Mouse (Mus musculus): ENCODE results near the gene C1qb.

The C1qb gene

DNA sequence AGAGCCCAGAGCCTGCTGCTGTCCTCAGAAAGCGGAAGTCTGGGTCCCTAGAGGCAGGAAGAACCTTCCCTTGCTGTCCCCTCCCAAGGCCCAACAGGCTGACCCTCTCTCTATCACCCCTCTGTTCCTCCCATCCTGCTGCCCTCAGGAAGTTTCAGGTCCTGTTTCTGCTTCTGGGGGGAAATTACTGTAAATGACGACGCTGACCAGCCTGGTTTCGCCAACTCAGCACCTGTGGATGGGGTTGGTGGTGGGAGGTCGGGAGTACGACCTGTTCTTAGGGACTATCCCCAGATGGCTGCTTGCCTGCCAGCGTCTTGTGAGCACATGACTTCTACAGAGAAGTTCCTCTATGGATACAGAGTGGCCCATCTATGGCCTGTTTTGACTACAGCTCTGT is at the start of gene C1qb:
TSS of gene C1qb (minus strand) at position 87 of the 400 bp plus-strand sequence.
- no peak for DNase-seq

DNA sequence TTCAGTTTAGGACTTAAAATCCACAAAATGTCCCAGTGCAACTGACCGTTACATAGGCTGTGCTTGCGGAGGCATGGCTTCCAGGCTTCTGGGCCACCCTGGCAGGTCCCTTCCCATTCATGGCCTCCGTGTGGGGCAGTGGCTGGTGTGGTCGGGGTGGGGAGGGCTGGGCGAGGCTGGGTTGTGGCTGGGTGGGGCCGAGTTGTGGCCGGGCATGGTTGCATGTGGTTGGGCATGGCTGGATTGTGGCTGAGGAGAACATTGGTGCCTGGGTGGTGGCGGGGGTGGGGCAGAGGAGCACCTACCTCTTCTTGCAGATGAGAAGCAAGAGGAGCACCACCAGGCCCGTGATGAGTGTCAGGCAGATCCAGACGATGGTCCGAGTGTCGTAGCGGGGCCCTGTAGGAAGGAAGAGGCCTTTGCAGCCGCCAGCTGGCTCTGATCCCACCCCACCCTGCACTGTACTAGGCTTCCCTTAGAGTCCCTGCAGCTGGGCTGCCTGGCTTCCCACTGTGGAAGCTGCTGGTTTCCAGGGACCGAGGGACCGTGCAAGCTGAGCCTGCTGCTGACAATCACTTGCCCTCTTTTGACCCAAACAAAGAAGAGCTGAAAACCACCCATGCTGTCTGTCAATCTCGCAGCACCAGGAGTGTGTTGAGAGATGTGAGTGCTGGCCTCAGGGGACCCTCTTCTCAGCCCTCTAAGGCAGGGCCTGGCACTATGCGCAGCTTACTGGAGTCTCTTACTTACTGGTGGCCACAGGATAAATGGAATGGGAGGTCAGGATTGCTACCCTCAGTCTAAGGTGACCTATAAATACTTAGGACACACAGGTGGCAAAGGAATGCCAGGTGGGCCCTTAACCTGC is 49.0 kb upstream of the C1qb start:
- DNase-seq, result no peak

DNA sequence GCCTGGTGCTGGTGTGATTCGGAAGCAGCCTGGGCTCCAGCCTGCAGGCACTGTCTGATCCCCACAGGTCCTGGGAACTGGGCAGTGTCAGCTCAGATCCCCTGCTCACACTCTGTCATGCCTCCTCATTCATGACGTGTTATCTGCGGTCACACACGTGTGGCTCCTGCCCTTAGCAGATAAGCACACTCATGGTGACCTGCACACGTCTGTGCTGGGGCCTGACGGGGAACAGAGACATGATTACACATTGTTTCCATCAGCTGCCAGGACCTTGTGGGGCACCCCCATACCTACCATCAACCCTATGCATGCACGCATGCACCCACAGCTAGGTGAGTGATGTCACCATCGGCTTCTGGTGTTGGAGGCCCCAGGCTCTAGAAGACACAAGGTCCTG is 44.5 kb upstream of the C1qb start:
- no peak for DNase-seq

DNA sequence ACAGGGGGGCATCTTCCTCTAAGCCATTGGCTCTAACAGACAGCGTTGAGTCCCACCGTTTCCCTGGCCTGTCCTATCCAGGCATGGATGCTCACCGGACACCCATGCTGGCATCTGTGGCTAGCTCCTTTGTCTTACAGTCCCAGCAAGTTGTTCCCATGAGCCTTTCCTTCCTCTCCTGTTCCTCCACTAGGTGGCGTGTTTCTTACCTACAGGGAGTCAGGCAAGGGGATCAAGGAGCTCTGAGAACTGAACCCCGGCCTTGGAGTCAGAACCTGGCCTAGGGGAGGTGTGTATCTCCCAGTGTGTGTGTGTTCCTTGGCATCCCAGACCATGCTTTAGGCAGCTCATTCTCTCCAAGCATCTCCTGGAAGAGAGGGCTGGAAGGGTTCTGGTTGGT is 42.9 kb upstream of the C1qb start:
- DNase-seq, result no peak

DNA sequence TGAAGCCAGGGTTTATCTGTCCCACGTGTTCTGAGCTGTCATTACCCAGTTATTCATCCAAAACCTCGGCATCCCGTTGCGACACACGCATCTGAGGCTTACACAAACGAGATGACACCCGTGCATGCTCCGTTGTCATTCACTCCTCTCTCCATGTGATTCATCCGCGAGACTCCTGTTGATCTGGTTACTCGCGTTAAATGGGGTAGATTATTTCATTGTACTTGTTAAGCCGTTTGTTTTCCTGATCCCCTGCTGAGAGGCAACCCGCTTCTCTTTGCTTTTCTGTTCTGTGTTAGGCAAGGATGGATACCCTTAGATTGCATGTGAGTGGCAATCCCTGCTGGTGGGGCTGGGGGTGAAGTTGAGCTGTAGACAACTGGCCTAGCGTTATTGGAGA is 39.8 kb upstream of the C1qb start:
- no peak for DNase-seq

DNA sequence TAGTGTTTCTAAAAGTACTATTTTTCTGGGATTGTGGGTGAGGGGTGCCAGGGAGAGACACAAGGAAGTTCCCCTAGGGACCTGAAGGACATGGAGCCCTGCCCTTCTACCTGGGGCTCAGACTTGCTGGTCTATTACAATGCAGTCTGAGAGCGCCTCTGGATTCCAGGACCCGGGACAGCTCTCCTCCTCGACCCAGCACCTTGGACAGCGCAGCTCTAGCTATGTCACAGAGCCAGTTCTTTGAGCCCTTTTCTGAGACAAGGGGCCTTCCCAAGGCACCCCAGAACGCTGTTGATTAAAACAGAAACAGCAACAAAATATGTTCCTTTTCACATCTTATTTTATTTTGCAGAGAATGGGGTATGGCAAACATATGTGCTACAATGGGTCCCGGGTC is 38.5 kb upstream of the C1qb start:
- no peak for DNase-seq

DNA sequence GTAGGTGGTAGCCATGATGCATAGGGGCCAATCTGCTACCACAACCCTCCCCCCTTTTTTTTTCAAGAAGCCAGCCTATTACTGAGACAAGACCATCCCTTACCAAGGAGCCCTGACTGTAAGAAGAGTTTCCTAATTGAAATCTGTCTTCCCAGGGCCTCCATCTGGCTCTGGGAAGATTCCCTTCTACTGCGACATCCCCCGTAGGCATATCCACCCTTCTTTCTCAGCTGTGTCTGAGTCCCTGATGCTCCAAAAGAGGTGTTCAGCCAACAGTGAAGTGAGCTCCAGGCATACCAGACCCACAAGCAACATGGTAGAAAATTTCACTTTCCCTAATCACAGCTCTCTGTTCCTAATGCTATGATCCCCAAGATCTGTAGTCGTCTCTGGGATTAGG is 33.5 kb upstream of the C1qb start:
- no peak for DNase-seq

DNA sequence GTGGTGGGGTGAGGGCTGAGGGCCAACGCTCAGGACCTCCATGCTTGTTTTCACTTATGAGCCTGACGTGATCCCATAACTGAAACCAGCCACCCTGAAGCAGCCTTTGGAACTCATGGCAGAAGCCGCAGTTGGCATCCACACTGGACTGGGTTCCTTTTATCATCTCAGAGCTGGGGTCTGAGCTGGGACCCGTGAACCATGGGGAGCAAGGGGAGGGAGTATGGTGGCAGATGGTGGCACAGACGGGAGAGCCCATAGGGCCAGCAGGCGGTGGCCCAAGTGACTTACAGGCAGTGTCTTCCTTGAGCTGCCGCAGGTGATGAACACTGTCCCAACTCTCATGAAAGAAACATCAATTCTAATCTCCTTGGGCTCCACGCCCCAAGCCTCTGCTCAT is 32.8 kb upstream of the C1qb start:
- DNase-seq, result no peak

DNA sequence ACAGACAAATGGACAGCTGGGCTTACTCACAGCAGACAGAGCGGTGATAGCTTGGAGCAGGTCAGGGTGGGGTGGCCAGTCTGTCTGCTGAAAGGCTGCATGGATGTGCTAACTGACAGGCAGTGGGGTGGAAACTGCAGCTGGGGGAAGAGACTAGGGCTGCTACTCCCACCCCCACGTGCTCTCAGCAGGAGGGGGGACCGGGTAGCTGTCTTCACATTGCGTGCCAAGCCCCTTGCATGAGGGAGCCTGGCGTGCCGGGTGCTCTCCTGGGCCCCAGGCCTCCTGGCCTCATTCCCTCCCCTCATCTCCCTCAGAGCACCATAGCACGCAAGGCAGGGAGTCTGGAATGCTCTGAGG is 31.2 kb upstream of the C1qb start:
- DNase-seq, result no peak

DNA sequence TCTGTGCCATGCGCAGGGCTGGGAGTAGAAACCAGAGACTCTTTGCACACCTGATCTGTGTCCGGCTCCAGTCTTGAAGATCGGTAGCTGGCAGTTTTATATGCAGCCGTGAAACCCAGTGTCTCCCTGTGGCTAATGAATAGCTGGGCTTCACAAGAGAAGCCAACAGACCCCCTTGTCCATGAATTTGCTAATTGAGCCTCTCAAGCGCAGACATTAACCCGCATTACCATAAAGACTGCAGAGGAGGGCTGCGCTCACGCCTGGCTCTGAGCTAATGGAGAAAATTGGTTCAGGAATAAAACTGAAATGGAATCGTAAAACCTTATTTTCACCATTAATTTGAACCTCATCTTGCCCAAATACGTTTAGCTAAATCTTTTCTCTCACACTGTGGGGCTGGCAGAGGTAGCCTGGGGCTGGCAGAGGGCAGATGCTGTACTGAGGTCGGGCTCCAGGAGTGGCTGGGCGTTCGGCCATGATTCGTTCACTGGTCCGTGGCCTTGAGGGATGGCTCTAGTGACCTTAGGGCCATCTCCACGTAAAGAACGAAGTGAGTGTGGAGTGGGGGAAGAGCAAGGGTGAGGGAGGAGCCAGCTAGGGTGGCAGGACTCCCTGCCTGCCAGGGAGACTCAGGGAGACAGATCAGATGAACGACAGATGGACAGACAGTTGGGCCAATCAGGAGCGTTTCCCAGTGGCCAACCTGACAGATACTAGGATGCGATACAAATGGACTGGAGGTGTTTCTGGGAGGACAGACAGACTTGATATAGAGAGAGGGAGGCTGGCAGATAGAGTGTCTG is 30.6 kb upstream of the C1qb start:
- no peak for DNase-seq

DNA sequence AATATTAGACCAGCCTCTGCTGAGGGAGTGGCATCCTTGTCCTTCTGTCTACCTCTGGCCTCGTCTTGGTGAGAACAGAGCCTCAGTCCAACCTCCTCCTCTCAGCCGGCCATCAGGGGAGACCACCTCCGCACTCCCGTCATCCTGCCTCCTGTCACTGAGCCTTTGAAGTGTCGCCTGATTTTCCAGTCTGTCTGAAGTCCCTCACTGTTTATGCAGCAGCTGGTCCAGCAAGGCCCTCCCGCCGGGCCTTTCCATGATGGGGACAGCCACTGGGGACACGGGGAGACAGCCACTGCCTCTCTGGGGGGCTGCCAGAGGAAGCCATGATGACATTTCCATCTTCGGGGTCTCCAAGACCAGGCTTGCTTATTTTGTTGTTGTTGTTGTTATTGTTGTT is 26.9 kb upstream of the C1qb start:
- DNase-seq, result no peak

DNA sequence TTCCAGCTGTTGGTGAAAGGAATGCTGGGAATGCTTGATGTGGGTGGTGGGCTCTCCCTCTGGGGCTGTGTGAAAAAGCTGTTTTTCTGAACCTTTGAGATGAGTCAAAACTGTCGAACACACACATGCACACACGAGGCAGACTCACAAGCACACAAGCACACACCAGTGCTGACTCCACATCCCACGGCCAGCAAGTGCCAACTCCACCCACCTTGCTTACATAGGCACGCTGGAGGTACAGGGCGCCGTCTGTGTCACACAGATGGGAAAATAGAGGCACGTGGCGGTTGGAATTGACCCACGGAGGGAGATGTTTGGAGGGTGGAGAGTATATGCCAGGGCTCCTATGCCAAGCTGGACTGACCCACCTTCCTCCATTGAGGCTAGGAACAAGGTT is 25.8 kb upstream of the C1qb start:
- no peak for DNase-seq

DNA sequence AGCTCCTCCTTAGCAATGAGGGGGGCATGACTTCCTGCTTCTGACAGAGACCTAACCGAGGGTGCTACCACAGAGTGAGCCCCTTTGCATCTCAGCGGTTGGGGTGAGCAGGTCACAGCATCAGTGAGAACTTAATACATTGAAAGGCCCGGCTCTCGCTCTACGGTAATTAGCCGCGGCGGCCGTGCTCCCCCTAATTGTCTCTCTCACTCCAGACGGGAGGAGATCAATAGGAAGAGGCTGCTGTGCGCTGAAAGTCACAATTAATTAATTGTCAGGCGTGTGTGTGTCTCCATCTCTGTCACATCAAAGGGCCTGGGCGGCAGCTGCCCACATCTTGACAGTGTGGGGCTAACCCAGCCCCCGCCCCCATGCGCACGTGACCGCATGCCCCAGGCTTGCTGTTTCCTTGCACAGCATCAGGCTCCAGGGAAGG is 25.2 kb upstream of the C1qb start:
- no peak for DNase-seq

DNA sequence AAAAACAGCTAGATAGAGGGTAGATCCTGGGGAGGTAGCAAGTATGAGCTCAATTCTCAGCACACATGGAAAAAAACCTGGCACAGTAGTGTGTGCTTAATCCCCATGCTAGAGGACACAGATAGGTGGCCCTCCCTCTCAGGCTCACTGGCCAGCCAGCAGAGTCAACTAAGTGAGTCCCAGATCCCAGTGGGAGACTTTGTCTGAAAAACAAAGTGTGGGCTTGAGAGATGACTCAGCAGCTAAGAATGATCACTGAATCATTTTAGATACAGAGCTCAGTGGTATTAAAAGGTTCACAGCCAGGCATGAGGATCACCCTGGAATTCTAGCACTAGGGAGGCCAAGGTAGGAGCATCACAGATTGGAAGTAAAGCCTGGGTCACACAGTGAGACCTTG is 21.8 kb upstream of the C1qb start:
- DNase-seq, result no peak

DNA sequence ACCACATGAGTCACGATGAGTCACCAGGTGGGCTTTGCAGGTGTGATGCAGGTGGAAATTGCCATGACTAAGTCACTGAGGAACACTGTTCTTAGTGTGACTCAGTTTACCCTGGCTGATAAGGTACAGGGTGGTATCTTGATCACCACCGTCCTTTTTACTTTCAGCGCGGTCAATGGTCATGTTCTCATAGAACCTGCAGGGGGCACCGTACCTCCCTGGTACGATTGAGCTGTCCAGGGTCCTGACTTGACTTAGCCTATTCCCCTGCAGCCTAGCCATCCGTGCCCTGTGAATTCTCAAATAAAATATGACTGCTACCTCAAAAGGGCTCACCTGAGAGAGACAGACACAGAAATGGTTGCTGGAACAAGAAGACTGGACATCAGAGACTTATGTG is 21.0 kb upstream of the C1qb start:
- DNase-seq, result no peak

DNA sequence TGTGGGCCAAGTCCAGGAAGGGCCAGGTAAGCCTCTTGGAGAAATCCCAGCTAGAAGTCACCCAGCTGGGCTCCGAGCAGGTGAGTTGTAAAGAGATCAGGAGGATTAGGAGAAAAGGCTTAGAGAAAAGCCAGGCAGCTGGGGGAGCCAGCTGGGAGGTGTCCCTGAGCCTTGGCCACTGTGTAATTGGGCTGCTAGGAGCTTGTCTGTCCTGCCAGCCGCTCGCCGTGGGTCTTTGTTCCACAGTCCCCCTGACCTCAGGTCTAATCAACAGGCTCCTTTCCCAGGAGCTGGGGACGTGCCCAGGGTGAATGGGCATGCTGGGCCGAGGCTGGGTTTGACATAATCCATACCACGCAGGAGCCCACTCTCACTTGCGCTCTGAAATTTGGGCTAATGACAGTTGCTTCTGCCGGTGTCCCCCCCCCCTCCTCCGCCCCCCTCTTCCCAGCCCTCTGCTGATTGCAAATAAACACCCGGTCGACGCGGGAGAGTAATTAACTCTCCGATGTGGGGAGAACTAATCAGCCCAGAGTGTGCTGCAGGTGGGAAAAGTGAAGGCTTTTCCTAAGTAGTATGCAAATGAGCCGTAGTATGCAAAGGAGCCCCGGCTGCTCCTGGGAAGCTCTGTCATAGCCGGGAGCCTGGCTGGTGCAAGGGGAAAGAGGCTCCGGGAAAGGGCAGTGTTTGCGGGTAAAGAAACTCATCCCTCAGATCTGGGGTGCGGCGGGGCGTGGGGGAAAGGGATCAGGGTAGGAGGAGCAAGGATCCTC is 19.0 kb upstream of the C1qb start:
- no peak for DNase-seq

DNA sequence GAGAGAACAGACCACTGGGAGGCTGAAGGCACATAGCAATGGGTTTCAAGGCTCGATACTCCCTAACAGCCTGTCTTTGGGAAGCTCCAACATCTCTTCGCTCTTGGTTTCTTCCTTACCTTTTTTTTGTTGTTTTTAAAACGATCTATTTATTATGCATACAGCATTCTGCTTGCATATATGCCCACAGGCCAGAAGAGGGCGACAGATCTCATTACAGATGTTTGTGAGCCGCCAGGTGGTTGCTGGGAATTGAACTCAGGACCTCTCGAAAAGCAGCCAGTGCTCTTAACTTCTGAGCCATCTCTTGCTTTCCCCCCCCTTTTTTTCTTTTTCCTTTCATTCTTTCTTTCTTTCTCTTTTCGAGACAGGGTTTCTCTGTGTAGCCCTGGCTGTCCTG is 13.2 kb upstream of the C1qb start:
- no peak for DNase-seq

DNA sequence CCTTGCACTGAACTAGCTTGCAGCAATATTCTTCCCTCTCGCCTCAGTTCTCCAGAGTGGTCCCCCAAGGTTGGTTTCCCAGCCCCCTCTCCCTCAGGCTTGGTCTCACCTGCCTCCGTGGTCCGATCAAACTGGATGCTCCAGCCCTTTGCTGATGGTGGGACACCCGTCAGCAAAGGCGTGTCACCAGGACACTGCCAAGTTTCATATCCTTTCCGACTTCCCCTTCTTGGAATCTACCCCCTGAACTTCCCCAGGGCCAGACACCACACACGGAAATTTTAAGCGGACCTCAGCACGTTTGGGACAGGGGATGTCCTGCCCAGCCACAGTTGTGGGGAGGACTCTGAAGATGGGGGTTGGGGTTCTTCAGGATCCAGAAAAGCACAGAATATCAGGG is 12.7 kb upstream of the C1qb start, which contains the start of gene C1qa:
TSS of gene C1qa (minus strand) at position 167 of the 400 bp plus-strand sequence.
- DNase-seq, result no peak

DNA sequence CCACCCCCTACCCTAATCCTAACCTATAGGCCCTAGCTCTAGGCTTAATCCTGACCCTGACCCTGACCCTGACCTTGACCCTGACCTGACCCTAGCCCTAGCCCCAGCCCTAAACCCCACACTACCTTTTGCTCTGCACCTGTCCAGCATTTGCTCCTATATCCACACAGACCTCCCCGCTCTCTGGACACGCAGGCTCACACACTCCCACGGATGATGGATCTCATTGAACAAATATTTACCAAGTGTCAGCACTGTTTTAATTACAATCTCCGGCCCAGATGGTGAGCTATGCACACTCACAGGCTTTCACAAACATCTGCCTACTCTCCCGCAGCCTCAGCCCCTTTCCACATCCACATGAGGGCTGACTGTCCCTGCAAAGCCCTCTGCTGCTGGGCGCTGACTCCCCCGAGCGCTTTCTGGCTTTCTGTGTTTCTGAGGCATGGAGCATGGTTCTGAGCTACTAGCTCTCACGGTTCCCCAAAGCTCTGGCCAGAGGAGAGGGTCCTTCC is 12.2 kb upstream of the C1qb start:
- DNase-seq, result no peak

DNA sequence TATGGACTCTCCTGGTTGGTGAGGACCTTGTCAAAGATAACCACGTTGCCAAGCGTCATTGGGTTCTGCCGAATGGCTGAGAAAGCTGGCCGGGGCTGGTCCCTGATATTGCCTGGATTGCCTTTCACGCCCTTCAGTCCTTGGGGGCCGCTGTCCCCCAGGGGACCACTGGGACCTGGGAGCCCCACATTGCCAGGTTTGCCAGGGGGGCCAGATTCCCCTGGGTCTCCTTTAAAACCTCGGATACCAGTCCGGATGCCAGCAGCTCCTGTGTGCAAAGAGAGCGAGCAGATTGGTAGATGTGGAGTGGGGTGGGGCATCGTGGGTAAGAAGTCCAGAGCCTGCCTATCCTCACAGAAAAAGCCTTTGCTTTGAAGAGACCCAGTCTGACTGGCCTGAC is 10.5 kb upstream of the C1qb start:
- DNase-seq, result no peak

DNA sequence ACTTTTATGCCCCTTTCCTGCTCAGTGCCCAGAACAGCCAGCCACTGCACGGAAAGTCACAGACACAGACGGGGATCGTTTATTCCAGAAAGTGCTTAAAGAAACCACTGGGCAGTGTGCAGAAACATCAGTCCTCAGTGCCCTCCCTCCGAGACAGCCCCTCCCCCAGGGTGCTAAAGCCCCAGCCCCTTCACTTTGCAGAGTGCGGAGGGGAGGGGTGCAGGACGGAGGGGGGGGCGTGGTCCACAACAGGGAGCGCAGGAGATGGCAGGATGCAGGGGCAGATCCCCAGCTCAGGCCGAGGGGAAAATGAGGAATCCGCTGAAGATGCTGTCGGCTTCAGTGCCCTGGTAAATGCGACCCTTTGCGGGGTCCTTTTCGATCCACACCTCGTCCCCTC is 9.9 kb upstream of the C1qb start:
- DNase-seq, result no peak

DNA sequence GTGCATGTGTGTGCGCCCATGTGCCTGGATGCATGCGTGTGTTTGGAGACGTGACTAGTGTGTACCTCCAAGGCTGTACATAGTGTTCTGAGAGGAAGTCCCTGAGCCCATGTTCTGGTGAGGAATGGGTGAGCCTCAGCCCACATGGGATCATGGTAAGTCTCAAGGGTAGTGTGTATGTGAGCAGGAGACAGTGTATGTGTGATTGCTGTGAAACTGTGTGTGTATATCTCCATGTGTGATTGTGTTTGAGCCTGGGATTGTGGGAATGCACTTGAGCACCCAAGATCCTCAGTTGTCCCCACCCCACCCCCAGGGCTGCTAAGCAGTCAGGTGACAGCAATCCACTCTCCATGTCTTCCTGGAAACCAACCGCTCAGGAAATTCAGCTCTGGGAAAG is 8.8 kb upstream of the C1qb start:
- no peak for DNase-seq
